Mouse (Mus musculus) ovary, postnatal 10 days (tissue): ENCODE measurements around the gene Pde4b.

Source experiments
- DNase-seq: peaks from one replicate; pipeline ENCODE4 v3.0.0; 2022; ENCODE audit warnings: low spot score

The Pde4b gene

DNA sequence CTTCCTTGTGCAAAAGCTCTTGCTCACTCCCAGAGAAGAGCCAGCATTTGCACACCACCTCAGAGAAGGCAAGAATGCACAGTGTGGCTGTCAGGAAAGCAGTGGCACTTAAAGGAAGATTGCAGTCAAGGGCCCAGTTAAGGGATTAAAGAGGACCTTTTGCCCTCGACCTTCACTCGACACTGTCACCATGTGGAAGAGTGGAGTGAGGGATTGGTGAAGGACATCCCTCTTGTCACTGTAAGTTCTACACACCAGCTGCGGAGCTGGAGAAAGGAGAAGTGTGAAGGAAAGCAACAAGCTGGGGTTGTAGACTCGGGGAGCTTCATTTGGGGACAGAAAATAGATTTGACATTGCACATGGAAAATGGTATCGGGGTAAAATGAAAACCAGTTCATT lies 89.9 kb downstream of the Pde4b start:
- no peak for DNase-seq

DNA sequence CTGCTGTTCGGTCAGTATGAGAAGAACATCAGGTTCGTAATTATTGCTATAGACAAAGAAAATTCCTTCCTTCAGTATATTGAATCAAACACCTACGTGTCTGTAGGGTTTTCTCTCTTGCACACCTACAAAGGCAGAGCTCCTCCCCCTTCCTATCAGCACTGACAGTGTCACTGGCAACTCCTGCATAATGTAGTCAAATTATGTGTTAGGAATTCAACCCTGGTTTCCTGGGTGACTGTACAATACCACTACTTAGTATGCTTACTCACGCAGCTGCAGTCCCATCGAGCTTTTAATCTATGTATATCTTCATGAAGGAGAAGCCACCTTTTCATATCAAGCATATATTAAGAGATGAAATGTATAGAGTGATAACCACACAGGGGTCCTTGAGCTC lies 99.5 kb downstream of the Pde4b start:
- no peak for DNase-seq

DNA sequence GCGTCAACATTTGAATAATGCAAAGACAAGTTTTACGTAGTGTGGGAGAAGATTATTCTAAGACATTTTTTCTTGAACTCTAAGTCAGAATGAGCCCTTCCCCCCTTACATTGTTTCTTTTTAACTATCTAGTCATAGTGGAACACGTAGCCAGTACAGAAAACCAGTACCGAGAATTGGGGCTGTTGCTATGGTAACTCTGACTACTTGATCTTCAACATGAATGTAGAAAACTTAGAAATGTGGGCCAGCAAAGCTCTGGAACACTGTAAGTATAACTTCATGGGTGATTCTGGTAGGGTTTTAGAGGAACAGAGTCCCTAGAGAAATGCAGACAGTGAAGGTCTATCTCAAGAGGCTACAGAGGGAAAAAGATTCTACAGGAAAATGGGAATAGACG lies 110.4 kb downstream of the Pde4b start:
- no peak for DNase-seq

DNA sequence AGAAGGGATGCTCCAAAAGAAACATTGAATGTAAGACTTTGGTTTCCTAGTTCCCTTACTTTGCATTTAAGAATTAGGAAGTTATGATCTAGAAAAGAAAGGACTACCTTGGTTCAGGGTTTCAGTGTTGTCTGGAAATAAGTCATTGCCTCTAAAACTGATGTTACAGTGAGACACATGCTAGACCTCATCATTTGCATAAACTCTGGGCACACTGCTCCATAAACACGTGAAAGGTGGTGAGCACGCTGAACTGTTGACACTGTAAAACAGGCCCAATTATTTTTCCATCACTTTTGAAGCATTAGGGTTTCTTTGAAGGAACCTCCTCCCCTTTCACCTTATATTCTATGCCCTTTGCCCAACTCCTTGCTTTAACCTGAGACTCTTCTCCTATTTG lies 122.4 kb downstream of the Pde4b start:
- no peak for DNase-seq

DNA sequence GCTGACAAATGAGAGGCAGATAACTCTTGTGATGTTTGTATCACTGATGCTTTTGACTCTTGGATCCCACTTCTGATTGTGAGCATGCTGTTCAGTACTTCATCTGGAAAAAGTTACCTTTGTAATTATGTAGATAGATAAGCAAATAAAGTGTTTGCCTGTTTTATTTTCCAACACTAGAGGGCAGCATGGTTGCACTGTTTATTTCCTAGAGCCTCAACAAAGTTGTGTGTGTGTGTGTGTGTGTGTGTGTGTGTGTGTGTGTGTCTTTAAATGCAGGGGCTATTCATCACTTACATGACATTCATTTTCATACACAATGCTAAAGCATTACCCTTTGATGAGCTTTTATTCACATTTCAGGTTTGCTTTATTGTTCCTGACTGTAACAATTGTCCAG lies 139.4 kb downstream of the Pde4b start:
- DNase-seq = no peak

DNA sequence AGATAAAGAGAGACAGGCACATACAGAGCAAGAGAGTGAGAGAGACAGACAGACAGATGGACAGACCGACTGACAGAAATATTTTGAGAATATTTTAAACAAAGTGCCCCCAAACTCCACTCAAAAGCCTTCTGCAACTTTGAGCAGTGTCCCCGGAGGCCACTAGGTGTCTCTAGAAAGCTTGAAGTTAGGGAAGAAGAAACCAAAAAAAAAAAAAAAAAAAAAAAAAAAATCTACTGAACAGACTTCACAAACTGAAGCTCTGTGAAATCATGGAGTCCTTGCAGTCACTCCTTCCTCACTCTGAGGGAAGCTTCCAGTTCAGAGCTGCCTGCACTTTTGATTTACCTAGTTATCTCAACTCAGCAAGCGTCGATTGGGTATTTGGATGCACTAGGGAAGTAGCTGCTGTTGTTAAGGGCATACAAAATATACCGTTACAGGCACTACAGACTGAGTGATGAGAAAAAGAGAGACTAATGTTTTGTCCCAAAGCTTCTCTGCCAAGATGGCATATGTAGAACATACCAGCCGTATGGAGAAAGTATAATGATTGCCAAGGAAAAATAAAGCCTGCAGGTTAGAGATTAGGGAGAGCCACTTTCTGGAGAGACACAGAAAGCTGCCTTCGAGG lies 141.7 kb downstream of the Pde4b start:
- DNase-seq = no peak

DNA sequence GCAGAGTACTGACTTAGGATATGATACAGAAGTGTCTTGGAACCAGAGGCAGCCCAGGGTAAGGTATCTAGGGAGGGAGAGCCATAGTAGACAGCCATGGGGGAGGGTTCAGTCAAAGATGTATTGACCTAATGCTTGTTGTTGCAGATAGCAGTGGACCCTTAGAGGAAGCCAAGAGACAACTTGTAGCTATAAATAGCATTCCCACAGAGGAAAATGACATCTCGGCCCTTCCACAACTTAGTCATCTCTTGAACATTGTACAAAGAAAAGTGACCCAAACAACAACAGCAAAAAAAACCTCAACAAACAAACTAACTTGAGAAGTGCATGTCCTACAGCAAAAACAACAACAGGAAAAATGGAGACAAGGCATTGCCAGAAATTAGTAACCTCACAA lies 143.6 kb downstream of the Pde4b start:
- DNase-seq = no peak

DNA sequence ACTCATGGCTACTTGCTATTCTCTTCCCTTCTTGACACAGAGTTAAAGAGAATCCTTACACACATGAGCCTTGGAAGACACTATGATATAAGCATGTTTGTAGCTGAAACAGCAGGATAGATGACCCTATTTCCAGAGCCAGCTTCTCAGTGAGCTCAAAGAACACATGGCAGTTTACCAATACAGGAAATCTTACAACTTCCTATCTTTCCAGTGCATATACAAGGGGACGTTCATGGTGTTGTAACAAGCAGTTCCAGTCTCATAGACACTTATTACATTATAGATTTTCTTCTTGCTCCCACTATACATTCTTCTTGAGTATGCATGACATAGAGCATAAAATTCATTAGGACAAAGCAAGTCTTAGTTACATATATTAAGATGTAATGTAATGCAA lies 146.3 kb downstream of the Pde4b start:
- DNase-seq = no peak

DNA sequence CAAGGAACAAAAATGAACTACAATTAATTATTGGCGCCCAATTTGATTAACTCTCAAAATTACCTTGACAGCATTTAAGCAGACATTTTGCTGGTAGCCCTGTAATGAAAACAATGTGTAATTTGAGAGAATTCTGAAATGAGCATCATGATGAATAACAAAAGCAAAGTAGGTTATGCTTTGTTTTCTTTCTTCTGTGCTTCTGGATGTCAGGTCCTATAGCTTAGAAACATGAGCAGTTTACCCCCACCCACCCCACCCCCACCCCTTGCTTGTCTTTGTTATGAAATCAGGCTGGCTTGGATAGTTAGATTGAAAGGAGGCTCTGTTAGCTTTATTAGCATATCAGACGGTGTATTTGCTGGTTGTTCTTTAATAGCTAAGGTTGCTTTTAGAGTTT lies 147.8 kb downstream of the Pde4b start:
- DNase-seq = no peak

DNA sequence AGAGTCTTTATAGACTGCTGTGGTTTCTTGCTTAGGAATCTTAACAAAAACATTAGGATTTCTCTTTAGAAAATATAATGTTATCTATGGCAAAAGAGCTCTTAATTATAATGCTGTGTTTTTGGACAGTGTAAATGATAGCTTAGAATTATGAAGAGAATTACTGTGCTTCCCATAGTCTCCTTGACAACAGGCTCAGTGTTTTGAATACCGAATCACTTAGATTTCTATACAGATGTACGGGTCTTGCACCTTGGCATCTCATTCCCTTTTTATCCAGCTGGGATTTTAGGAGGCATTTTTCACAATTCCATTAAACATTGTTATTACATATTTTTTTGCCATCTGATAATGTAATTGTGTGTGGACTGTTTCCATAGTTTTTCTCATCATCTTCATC lies 151.8 kb downstream of the Pde4b start:
- no peak for DNase-seq

DNA sequence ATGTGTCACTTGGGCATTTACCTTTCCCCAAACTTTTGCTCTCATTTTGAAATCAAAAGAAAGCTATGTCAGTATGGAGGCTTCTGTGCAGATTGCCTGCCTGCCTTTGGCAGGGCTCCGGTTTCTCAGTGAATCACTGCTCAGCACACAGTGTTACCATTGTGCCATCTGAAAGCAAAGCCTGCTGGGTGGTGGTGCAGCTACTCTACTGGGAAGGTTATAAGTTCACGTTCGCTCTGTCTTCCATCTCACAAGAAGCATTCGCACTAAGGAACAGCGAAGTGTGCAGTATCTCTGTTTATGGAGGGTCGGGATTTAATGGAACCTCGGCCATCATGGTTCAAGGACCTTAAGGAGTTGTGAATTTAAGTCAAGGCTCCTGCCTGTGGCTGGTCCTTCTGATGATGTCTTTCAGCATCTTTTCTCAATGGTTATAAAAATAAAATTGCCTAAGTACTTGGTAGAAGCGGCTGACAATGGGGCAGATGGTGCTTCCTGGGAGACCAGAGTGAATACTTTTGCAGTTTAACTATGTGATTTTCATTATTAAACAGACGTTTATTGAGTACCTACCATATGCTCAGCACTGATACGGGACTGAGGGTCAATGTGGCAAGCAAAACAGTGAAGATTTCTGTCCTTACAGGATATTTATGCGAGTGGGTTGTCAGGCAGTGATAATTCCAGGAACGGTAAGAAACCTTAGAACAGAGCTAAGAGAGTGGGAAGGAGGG lies 152.5 kb downstream of the Pde4b start:
- DNase-seq = no peak

DNA sequence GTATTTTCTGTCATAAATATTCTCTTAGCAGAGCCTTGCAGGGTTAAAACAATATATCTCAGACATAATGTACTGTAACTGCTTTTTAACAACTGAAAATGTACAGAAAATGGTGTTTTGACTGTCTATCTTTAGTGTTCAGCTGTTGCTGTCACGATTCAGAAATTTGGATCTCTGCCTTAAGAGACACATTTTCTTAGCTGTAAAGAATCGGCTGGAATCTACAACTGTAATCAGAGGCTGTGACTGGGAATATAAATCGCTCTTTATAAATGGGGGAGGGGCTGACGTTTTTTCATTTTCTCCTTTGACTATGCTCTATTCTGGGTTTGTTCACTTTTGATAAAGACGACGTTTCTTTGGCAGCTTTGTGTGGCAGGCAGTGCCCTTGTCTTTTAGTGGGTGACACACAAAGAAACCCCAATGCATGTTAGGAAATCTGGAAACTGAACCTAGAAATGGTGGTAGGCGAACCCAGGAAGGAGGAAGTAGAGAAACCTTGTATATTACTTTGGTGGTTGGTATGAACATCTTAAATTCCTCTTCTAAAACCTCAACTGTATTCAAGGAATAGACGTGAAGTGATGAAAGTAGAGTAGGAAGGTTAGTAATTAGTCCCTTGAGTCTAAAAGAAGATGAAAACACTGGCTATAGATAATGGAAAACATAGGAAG lies 153.5 kb downstream of the Pde4b start:
- no peak for DNase-seq

DNA sequence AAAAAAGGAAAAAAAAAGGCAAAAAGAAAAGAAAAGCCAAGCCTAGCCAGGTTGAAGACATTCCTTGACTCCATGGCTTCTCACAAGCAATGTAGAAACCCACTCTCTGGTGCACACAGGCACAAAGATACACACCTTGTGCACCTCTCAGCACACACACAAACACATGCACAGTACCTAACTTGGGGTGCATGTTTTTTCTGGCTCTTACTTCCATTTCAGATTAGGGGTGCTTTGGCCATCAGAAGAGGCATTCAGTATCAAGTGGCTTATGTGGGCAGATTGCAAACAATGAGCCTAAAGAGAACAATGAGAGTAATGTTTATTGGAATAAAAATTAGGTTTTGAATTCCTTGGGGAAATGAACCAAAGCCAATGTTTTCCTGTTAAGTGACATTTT lies 166.7 kb downstream of the Pde4b start:
- DNase-seq = no peak

DNA sequence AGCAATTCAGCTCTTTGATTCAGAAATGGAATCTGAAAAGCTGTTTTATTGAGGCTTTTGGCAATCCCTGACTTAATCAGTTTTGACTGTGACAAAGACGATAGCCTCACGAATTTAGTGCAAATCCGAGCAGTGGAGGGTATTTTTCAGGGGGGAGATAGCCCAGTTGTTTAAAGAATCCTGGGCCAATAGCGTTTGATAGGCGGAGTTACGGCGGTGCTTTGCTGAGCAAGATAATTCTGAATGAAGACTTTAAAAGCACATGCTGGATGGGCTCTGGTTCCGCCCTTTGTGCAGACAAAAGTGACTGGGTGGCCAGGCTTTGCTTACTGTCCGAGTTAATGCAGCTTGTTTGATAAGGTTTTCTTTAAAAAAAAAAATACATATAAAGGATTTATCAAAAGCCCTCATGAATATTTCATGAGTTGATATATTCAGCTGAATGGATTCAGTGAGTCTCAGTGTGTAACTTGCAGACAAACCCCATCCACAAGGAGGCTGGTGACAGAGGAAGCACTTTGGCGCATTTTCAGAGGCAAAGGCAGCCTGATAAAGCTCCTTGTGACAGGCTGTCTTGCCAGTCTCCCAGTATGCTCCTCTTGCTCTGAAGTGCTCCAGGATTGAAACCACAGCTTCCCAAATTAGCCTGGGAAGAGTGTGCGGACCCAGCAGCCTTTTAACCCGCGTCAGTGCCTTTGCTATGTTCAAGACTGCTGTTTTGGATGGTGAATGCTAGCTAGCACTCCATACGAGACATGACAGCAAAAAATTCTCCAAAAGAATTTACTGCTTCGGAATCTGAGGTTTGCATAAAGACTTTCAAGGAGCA lies 167.3 kb downstream of the Pde4b start:
- no peak for DNase-seq

DNA sequence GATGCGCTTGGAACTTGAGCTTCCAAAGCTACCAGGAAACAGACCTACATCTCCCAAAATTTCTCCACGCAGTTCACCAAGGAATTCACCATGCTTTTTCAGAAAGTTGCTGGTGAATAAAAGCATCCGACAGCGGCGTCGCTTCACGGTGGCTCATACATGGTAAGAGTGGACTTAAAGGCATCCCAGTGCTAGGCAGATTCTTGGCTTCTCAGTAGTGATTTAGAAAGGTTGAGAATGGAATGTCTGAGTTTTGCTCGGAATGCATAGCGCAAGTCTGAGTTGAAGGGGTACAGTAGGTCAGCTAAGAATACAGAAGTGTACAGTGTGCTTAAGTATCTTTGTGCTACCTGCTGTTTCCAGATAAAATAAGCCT lies 167.9 kb downstream of the Pde4b start:
- DNase-seq = no peak

DNA sequence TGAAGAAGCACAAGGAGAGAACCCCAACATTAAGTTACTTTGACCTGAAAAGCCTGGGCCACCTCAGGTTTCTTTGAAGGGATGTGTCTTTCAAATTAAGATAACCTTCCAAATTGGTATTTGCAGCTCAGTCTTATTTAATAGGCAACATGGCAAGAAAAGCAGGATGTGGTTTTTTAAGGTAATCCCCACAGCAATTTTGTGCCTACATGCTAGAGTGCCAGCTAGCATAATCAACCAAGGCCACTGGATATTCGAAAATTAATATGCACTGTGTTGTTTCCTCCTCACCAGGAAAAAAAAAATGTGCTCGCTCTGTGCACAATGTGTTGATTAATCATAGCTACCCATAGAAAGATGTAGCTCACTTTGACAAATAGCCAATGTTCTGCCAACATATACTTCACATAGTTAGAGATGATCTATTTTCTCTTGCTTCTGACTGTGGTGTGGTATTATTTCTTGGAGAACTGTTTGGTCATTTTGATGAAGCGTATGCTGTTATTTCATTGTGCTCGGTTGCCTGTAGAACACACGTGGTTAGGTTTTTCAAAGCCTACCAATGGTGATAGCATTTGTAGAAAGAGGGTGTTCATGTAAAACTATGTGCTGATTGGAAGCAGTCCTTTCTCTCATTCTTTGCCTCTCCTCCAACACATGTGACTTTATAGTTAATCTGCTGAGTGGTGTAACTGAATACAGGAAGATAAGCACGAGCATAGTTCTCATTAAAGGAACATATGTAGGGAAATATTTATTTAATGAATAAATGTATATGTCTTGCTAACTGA lies 169.0 kb downstream of the Pde4b start:
- no peak for DNase-seq

DNA sequence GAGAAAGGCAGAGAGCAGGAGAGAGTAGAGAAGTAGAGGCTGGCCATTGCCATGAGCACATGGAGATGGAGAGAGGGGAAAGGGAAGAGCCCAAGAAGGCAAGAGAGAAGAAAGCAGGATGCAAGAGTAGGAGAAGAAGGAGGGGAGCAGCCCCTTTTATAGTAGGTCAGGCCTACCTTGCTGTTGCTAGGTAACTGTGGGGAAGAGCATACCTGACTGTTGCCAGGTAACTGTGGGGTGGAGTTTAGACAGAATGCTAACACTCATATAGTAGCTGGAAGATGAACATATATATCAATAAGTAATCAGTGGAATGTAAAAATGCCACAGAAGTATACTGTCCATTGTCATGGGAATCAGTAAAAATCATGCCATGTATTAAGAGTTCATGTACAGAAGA lies 172.9 kb downstream of the Pde4b start:
- no peak for DNase-seq

DNA sequence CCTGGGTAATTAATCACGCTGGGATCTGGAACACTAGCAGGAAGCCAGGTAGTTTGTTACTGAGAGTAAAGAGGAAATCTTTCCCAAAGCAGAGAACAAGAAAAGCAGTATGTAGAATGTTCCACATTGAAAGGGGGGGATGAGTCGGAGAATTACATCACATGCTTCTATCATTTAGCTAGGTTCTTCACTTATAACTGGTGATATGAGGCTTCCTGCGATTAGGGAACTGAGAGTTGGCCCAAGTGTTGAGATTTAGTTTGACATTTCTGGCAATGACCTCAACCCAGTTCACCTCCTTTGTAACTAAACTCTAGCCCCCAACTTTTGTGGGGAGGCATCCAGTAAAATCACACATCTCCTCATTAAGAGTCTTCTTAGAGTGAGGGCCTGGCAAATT lies 185.0 kb downstream of the Pde4b start:
- DNase-seq = no peak

DNA sequence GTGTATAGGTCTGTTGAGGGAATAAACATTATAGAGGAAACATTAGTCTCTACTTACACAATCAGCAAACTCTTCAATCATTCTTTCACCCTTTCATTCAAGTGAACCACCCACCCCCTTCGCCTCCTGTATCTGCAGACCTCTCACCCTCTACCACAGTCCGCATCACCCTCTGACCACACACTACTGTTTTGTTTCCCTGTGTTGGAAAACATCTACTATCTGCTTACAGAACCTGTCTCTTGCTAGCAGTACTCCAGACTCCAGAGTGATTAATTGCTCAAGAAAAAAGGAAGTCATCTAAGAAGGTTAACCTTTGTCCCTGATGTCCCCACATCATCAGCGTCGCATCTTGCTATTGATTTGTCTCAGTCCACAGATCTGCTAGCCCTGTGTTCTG lies 185.4 kb downstream of the Pde4b start:
- DNase-seq = no peak

DNA sequence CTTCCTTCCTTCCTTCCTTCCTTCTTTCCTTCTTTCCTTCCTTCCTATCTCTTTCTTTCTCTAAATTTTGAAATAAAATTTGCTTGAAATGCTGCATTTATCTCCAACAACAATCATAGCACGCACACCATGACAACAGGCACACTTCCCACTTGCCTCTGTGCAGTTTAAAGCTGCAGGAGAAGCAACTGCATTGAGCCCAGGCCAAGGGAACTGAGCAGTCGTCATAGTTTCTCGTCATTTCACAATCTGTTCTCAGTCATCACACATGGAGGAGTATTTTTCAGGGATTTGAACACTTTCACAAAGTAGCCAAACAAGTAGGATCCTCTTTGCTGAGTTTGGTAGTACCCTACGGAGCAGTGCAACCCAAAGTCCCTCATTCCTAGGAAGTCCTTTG lies 188.4 kb downstream of the Pde4b start:
- no peak for DNase-seq

DNA sequence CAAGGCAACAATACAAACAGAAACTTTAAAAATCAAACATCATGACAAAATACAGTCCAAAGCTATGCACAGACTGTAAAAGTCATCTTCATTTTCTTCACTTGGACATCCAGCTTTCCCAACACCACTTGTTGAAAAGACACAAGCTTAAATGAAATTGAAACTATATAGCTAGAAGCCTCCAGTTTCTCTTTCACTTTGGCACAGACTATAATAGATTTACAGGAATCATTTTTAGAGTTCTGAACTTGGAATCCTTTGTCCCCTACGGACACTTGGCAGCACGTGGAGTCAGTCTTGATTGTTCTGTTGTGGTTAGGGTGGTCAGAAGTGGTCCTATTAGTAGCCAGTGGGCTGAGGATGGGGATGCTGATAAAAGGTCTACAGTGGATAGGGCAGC lies 191.6 kb downstream of the Pde4b start:
- DNase-seq = no peak

DNA sequence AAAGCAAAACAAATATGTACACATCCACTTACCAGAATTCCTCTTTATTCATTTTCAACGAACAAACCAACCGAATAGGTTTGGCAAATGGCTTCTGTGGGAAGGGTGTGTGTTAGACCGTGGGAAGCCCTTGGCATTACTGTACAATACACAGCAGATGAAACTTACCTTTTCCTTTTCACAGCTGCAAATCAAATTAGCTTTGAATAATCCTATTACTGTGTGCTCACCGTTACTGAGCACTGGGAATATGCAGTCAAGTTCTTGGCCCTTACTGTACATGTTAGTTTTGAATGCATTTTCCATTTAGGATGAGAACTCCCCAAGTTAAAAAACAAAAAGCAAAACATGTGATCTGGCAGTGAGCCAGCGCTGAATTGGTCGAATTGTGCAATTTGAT lies 199.8 kb downstream of the Pde4b start:
- no peak for DNase-seq
